Mouse (Mus musculus) lung, adult 2 months (tissue): ENCODE data around the gene Dnaja1.

Experiments
- CTCF ChIP-seq: fragments of 200-500 bp; IDR thresholded peaks from 2 replicates; pipeline ENCODE4 v1.5.1; 2011; ENCODE audit warnings: mild to moderate bottlenecking, low read length, control low read depth; ENCODE audit not compliant: insufficient read depth
- POLR2A ChIP-seq: fragments of 200-500 bp; IDR thresholded peaks from 2 replicates; pipeline ENCODE4 v1.6.1; 2011; ENCODE audit warnings: low read depth, mild to moderate bottlenecking, control low read depth, low read length, borderline replicate concordance; ENCODE audit errors: extremely low read depth

DNA sequence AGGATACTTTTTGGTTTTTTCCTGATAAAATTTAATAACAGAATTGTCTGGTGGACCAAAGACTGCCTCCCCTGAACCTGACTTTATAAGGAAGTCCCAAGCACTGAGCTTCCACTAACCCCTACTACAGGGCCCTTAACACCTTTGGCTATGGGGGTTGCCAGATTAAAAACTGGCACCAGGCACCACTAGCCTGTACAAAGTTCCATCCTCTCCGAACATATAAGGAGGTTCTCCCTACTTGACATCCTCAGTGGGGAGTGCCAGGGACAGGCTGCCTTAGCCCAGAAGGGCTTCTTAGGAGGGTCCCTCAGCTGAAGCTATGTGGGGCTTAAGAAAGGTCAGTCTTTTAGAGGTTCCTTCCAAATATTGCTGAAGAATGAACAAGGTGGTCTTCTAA, 13.4 kb downstream of the Dnaja1 start:
- TF ChIP-seq CTCF (no peak), POLR2A (no peak)
